Mouse (Mus musculus) layer of hippocampus, adult 9-11 months (tissue): ENCODE data around the gene Gfpt2.
"Not testable (repeated sequence)": the region's sequence is repeated elsewhere in the genome, so short reads cannot be mapped to it uniquely, and the experiment has no call there.

ENCODE experiments used
- DNase-seq: peaks from one replicate; pipeline ENCODE4 v3.0.0; 2022

The Gfpt2 gene

GRCm38 (mm10) chr11:49793619-49794341 is at the start of gene Gfpt2:
Gene Gfpt2, plus strand, starts transcription at chr11:49794178.
- peak; percentile 73 for DNase-seq

GRCm38 (mm10) chr11:49744981-49745380 is 49.0 kb upstream of the Gfpt2 start:
- DNase-seq = no peak

- DNase-seq = peak; percentile 9
Measured at GRCm38 (mm10) chr11:49745839-49746238, 48.1 kb upstream of the Gfpt2 start.

- no peak for DNase-seq
Measured at GRCm38 (mm10) chr11:49746756-49747155, 47.2 kb upstream of the Gfpt2 start.

GRCm38 (mm10) chr11:49754958-49755665 is 38.9 kb upstream of the Gfpt2 start:
- DNase-seq = no peak

DNA sequence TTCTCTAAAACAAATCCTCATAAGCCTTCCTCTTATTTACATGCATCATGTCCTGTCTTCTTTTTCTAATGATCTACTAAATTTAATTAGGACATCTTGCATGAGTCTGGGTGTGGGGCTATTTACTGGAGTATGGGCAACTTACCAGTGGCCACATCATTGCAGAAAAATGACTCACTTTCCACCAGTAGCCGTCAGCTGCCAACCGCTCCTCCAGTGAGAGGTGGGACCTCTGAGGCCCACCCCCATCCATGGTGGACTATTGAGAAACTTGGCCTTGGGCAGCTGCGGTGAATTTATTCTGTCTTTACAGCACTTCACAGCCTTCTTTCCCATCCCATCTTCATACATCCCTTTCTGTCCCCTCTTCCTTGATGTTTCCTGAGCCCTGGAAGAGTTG is 35.9 kb upstream of the Gfpt2 start:
- DNase-seq = no peak

DNA sequence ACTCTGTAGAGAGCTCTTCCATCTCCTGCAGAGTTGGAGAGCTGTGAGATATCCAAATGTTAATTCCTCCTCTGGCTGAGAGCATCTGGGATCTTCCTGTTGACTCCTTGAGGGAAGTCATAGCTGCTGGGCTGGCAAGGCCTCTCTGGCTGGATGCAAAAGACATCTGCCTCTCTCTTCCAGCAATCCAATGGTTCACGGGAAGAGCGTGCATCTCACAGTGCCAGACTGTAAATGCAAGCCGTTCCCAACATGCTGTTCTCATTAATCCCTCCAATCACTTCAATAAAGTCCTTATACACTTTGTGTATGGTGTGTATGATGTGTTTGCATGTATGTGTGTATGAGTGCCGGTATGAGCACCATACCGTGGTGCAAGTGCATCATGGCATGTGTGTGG is 32.8 kb upstream of the Gfpt2 start:
- no peak for DNase-seq

DNA sequence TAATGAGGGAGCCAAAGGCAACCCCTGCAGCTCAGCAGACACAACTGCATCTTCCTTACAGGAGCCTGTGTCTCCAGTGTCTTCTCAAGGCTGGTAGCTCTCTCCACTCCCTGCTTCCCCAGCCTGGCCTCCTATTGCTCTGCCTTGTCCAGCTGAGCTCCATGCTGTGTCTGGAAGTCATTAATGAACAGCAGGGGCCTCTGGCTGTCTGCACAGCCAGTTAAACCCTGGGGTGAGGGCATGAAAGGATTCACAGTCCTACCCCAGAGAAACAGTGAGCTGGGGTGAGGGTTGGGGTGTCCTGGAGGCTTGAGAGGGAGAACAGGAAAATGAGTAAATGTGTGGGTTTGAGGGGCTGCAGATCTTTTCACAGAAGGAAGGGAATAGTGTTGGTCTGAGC is 30.4 kb upstream of the Gfpt2 start:
- DNase-seq = no peak

GRCm38 (mm10) chr11:49764023-49764422 is 30.0 kb upstream of the Gfpt2 start:
- no peak for DNase-seq

DNA sequence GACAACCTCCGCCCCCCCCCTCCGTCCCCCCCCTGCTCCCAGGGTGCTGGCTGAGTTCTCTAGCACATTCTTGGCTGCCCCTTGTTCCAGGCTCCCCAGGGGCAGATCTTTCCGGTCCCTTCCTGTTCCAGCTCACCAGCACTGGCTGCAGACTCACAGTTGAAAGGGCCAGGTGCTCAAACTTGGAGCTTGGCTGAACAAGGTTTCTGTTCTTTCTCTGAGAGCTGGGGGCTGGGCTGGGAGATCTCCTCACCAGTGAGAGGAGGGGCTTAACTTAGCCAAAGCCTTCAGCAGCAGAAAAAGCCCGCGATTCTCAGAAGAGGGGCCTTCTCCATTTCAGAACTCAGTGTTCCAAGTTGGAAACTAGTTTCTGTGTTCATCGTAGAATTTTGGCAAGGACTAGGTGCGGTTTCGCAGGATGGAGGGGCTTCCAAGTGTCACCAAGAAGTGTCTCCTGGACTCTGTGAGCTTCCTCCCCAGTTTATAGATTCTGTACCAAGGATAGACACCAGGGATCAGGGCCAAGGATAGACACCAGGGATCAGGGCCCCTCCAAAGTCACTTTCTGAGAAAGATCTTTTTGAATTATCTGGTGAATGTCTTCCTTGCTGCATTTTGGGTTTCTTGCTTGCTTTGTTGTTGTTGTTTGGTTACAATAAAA is 29.2 kb upstream of the Gfpt2 start:
- no peak for DNase-seq

DNA sequence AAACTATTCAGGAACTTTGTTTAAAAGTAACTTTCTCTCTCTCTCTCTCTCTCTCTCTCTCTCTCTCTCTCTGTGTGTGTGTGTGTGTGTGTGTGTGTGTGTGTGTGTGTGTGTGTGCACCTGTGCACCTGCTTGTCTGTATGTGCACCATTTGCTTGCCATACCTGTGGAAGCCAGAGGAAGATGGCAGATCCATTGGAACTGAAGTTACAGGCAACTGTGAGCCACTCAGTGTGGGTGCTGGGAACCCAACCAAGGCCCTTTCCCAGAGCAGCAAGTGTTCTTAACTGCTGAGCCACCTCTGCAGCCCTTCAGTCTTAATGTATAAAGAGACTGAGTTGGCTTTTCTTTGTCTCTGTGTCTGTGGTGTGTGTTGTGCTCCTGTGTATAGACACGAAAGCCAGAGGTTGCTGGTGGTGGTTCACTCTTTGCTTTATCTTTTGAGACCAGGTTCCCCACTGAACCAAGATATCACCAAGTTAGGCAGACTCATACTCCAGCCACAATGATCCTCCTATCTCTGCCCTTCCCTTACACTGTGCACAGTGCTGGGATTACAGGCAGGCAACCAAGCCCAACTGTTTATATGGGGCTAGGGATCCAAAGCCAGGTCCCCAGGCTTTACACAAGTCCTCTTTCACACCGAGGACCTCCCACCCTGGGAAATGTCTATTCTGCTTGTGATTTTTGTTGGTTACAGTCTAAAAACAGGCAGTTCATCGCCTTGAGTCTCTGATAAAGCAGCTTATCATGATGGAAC is 28.4 kb upstream of the Gfpt2 start:
- no peak for DNase-seq

DNA sequence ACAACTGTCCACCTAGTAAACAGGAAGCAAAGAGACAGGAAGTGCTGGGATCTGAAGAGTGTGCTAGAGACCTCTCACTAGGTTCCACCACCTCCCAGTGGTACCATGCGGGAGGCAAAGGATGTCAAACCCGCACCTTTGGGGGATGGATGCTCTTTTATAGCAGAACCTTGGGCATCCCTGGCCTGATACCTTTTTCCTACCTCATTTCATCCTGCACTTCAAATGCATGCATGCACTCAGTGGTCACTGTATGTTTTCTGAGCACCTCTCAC is 27.9 kb upstream of the Gfpt2 start:
- DNase-seq = no peak

DNA sequence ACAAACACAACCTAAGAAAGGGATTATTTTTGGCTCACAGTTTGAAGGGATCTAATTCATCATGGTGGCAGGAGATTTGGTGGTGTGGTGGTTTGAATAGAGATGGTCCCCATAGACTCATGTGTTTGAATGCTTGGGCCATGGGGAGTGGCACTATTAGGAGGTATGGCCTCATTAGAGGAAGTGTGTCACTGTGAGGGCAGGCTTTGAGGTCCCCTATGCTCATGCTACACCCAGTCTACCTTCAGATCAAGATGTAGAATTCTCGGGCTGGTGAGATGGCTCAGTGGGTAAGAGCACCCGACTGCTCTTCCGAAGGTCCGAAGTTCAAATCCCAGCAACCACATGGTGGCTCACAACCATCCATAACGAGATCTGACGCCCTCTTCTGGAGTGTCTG is 26.5 kb upstream of the Gfpt2 start:
- DNase-seq = not testable (repeated sequence)

DNA sequence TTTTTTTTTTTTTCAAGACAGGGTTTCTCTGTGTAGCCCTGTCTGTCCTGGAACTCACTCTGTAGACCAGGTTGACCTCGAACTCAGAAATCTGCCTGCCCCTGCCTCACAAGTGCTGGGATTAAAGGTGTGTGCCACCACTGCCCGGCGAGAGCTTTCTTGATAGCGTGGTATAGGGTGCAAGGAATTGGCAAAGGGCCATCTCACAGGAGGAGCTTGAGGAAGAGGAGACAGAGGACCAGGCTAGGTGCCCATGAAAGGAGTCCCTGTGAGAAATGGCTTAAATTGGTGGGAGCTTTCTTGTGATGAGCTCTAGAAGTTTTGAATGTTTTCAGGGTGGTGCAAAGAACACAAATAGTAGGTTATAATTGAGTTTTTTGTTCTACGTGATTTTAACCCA is 25.2 kb upstream of the Gfpt2 start:
- DNase-seq = no peak

- no peak for DNase-seq
Measured at GRCm38 (mm10) chr11:49770676-49771550, 23.1 kb upstream of the Gfpt2 start.

GRCm38 (mm10) chr11:49772251-49772650 is 21.7 kb upstream of the Gfpt2 start:
- DNase-seq = no peak

- DNase-seq = no peak
Measured at GRCm38 (mm10) chr11:49774894-49775293, 19.1 kb upstream of the Gfpt2 start.

DNA sequence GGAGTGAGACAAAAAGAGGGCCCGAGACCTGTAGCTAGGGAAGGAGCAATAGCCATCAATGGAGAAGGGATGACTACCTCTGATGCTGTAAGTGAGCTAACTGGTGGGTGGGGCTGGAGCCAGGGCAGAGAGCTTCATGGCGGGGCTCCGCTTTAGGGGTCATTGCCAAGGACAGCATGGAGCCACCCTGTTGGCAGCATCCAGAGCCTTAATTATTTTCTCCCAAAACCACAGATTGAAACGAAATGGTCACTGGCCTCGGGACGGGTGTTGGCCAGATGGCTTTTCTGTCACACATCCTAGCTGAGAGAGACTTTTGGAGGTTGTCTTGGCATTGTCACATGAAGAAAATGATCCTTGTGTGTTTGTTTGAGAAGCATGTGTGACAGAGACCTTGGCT is 15.1 kb upstream of the Gfpt2 start:
- DNase-seq = no peak

DNA sequence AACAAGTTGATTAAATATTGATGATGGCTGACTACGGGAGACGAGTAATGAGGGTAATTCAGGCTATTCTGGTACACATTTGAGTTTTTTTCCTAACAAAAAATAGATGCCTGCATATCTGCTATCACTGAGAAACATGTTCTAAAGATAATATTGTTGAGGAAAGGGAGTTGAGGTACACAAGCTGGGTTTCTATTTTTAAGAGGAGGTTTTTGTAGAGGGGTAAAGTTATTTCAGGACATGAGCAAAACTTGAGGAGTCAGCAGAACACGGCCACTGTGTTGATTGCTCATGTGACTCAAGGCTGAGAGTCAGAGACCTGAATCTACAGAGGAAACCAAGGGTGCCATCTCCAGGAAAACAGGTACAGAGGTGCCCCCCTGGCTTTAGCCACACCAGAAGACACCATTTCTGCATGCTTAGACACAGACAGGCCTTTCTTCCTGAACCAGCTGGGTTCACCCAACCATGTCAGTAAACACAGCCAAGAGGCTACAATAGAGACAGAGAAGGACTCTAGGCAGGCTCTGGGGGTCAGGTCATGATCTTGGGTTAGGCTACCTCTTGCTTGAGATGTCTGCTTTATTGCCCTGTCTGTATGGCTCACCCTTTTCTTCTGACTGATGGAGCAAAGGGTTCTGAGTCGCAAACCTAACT is 13.7 kb upstream of the Gfpt2 start:
- no peak for DNase-seq

DNA sequence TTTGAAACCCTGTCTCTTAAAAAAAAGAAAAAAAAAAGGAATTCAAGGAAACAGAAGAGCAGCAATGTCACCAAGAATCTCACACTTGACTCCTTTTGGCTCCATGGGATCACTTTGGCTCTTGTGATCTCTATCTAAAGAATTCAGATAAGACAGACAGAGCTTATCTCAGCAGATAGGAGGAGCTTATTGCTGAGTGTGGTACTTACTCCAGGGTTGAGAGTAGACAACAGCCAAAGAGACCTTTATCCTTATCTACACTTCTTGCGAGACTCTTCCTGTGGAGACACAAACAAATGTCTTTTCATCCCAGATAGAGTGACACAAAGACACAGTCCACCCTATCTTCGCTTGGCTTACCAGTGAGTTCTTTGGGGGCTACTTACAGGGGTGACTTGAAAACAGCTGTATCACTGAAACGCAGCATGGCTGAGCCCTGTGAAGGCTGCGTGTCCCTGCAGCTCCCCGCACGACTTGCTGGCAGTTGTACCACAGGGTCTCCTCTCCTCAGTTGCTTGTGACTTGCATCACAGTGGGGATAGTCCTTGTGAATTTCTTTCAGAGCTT is 12.1 kb upstream of the Gfpt2 start:
- DNase-seq = no peak

DNA sequence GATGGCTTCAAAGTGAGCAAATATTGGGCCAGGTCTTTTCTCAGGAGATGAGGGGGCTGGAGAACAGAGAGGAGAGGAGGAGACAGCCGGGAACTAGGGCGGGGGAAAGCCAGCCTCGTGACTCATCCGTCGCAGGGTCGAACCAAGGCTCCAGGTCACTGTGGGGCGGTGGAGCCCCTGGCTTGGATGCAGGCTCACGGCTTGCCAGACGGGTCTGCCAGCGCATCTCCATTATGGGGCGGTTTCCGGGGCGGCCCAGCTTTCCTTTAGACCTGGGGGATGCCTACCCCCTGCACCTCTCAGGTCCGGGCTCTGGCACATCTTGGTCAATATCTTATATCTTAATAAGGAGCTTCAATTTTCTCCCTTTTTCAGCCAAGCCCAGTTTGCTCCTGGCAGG is 847 bp upstream of the Gfpt2 start:
- DNase-seq = no peak
